In genomic region chr12:13575158-13575557, GRCm38 (mm10) we compare ENCODE assay signal across 18 mouse cellular contexts.
DNase-seq lines count a peak whose midpoint lies in the region; ATAC-seq and TF ChIP-seq lines count a peak whose summit lies in the region.
"Had no signal": no experiment of that assay in that cellular context is flagged by ENCODE, and none has a peak within 500 bp of the region (broad histone marks: within the 10 kb centered on the region; RNA-seq: fewer than 3 reads in every experiment).

No protein-coding gene starts in this region.

- H3K4me3 ChIP-seq in heart, postnatal 0 days (ENCODE audit: low read depth, low read length) = no peak overlapping the region
- no peak overlapping the region for H3K4me3 ChIP-seq in midbrain, embryonic 11.5 days (ENCODE audit: low read depth, low read length)
- no peak overlapping the region for H3K4me3 ChIP-seq in midbrain, embryonic 15.5 days
- no peak overlapping the region for H3K4me3 ChIP-seq in intestine, embryonic 16.5 days (ENCODE audit: low read length)
- H3K4me3 ChIP-seq: heart, embryonic 15.5 days; hindbrain, embryonic 12.5 days; kidney, embryonic 15.5 days; lung, embryonic 15.5 days; midbrain, embryonic 12.5 days; neural tube, embryonic 13.5 days had no signal

- H3K27me3 ChIP-seq in heart, postnatal 0 days (ENCODE audit: control insufficient read depth, insufficient read depth, low read length) = no peaks in the 10 kb centered on the region
- no peaks in the 10 kb centered on the region for H3K27me3 ChIP-seq in midbrain, embryonic 11.5 days (ENCODE audit: control insufficient read depth, insufficient read depth, low read length)
- no peaks in the 10 kb centered on the region for H3K27me3 ChIP-seq in midbrain, embryonic 15.5 days (replicated peaks)
- H3K27me3 ChIP-seq in intestine, embryonic 16.5 days (replicated peaks; ENCODE audit: control insufficient read depth, insufficient read depth, low read length) = no peaks in the 10 kb centered on the region
- H3K27me3 ChIP-seq: heart, embryonic 15.5 days; hindbrain, embryonic 12.5 days; kidney, embryonic 15.5 days; lung, embryonic 15.5 days; midbrain, embryonic 12.5 days; neural tube, embryonic 13.5 days; Patski had no signal

- ATAC-seq in heart, postnatal 0 days (ENCODE audit: insufficient read depth, low read depth) = 0 out of 2 replicates have a peak, but pooled peaks have one; percentile 17
- no peak for ATAC-seq in midbrain, embryonic 11.5 days (ENCODE audit: low FRiP score)
- no peak for ATAC-seq in midbrain, embryonic 15.5 days (replicated peaks)
- ATAC-seq in intestine, embryonic 16.5 days = 0 out of 2 replicates have a peak, but pooled peaks have one; percentile 18

- TF ChIP-seq EP300 in heart, postnatal 0 days (IDR thresholded peaks at IDR 0.05; ENCODE audit: low read depth) = no peak

- peaks cover 5% of the 10 kb centered on the region; the same call in 1 of the 2 replicates for H3K4me1 ChIP-seq in heart, postnatal 0 days (ENCODE audit: control insufficient read depth, insufficient read depth)
- no peaks in the 10 kb centered on the region for H3K4me1 ChIP-seq in midbrain, embryonic 11.5 days (ENCODE audit: control insufficient read depth, insufficient read depth, low read length)
- no peaks in the 10 kb centered on the region for H3K4me1 ChIP-seq in midbrain, embryonic 15.5 days
- no peaks in the 10 kb centered on the region for H3K4me1 ChIP-seq in intestine, embryonic 16.5 days (ENCODE audit: control insufficient read depth, insufficient read depth, low read length)
- H3K4me1 ChIP-seq: kidney, embryonic 15.5 days; lung, embryonic 15.5 days; neural tube, embryonic 13.5 days had no signal

- no peak overlapping the region for H3K4me2 ChIP-seq in heart, postnatal 0 days (ENCODE audit: low read depth, low read length)
- no peak overlapping the region for H3K4me2 ChIP-seq in midbrain, embryonic 11.5 days
- no peak overlapping the region for H3K4me2 ChIP-seq in midbrain, embryonic 15.5 days
- no peak overlapping the region for H3K4me2 ChIP-seq in intestine, embryonic 16.5 days (ENCODE audit: low read depth, low read length)
- H3K4me2 ChIP-seq: heart, embryonic 15.5 days; hindbrain, embryonic 12.5 days; kidney, embryonic 15.5 days; lung, embryonic 15.5 days; midbrain, embryonic 12.5 days; neural tube, embryonic 13.5 days had no signal

- no peak for DNase-seq in heart, postnatal 0 days (ENCODE audit: low spot score)
- no peak for DNase-seq in heart, postnatal 36 days
- peak; percentile 28 for DNase-seq in midbrain, embryonic 11.5 days (ENCODE audit: low spot score, missing footprints)
- DNase-seq in thymus, postnatal 14 days = no peak
- DNase-seq in cerebellum, postnatal 4 days (ENCODE audit: low spot score in 2 of 2) = no peak
- DNase-seq: cerebellum, adult 9-11 months; layer of hippocampus, postnatal 36 days; thymus, postnatal 4 days had no signal

- WGBS in heart, postnatal 0 days = 66% methylated on average over 4 of the region's 4 CpGs
- WGBS in midbrain, embryonic 11.5 days = 86% methylated on average over 4 of the region's 4 CpGs
- WGBS in midbrain, embryonic 15.5 days = 90% methylated on average over 4 of the region's 4 CpGs
- WGBS in intestine, embryonic 16.5 days = 58% methylated on average over 4 of the region's 4 CpGs

- no peak overlapping the region for H3K9ac ChIP-seq in heart, postnatal 0 days (replicated peaks; ENCODE audit: low read depth, low read length)
- H3K9ac ChIP-seq in midbrain, embryonic 11.5 days (ENCODE audit: low read length) = no peak overlapping the region
- no peak overlapping the region for H3K9ac ChIP-seq in midbrain, embryonic 15.5 days
- no peak overlapping the region for H3K9ac ChIP-seq in intestine, embryonic 16.5 days (ENCODE audit: low read depth, low read length)
- H3K9ac ChIP-seq: heart, embryonic 15.5 days; hindbrain, embryonic 12.5 days; kidney, embryonic 15.5 days; lung, embryonic 15.5 days; midbrain, embryonic 12.5 days; neural tube, embryonic 13.5 days had no signal

- no peak for TF ChIP-seq CTCF in heart, postnatal 0 days (IDR thresholded peaks at IDR 0.05; ENCODE audit: low read depth)

- no peaks in the 10 kb centered on the region for H3K36me3 ChIP-seq in heart, postnatal 0 days (replicated peaks; ENCODE audit: control insufficient read depth, insufficient read depth, low read length)
- H3K36me3 ChIP-seq in midbrain, embryonic 11.5 days (ENCODE audit: control insufficient read depth, insufficient read depth, low read length) = no peaks in the 10 kb centered on the region
- H3K36me3 ChIP-seq in midbrain, embryonic 15.5 days (replicated peaks) = no peaks in the 10 kb centered on the region
- no peaks in the 10 kb centered on the region for H3K36me3 ChIP-seq in intestine, embryonic 16.5 days (ENCODE audit: control insufficient read depth, insufficient read depth, low read length)
- H3K36me3 ChIP-seq: heart, embryonic 15.5 days; hindbrain, embryonic 12.5 days; kidney, embryonic 15.5 days; lung, embryonic 15.5 days; midbrain, embryonic 12.5 days; neural tube, embryonic 13.5 days had no signal

- H3K9me3 ChIP-seq in heart, postnatal 0 days (replicated peaks; ENCODE audit: control insufficient read depth, low read length) = no peaks in the 10 kb centered on the region
- no peaks in the 10 kb centered on the region for H3K9me3 ChIP-seq in midbrain, embryonic 11.5 days (ENCODE audit: control insufficient read depth, low read length)
- H3K9me3 ChIP-seq in midbrain, embryonic 15.5 days = no peaks in the 10 kb centered on the region
- no peaks in the 10 kb centered on the region for H3K9me3 ChIP-seq in intestine, embryonic 16.5 days (ENCODE audit: control insufficient read depth, low read length)
- H3K9me3 ChIP-seq: heart, embryonic 15.5 days; hindbrain, embryonic 12.5 days; kidney, embryonic 15.5 days; lung, embryonic 15.5 days; midbrain, embryonic 12.5 days; neural tube, embryonic 13.5 days had no signal

- no peak overlapping the region for H3K27ac ChIP-seq in heart, postnatal 0 days (ENCODE audit: low read depth)
- no peak overlapping the region for H3K27ac ChIP-seq in midbrain, embryonic 11.5 days (ENCODE audit: low read depth, low read length)
- no peak overlapping the region for H3K27ac ChIP-seq in midbrain, embryonic 15.5 days
- H3K27ac ChIP-seq in intestine, embryonic 16.5 days (ENCODE audit: low read length) = no peak overlapping the region
- H3K27ac ChIP-seq: heart, embryonic 15.5 days; hindbrain, embryonic 12.5 days; kidney, embryonic 15.5 days; lung, embryonic 15.5 days; macrophage; midbrain, embryonic 12.5 days; neural tube, embryonic 13.5 days had no signal

- intact Hi-C loops in heart, postnatal 36 days (cut with DNase I) = no loop called here

Comparison
In these comparisons a context has a peak if more than half of its experiments do, and no peak if none do; other contexts are left out.
1. ATAC-seq: peak in heart, postnatal 0 days (single experiment) and intestine, embryonic 16.5 days (single experiment); none in midbrain, embryonic 11.5 days (single experiment) and midbrain, embryonic 15.5 days (single experiment).